Mouse (Mus musculus): ENCODE measurements around the gene Olfr43. TPM values are rescaled to one million over a fixed set of nuclear protein-coding genes. Genes with fewer than 3 reads are reported as not detected.

Gene Olfr43
- polyA plus RNA-seq (2014; fragmentation: Illumina TruSeq; extraction: RNeasy Lipid Tissue Mini Kit (QIAGEN cat#74804); ENCODE audit: low read depth, low replicate concordance): not detected

GRCm38 (mm10) chr11:74211279-74211678, at the start of gene Olfr43:
TSS of gene Olfr43 (minus strand) at chr11:74211379.

GRCm38 (mm10) chr11:74259508-74259907, 48.3 kb upstream of the Olfr43 start, which contains the start of gene Olfr406:
TSS of gene Olfr406 (plus strand) at chr11:74259808.

GRCm38 (mm10) chr11:74185949-74186348, 25.2 kb downstream of the Olfr43 start, which contains the start of gene Olfr403:
TSS of gene Olfr403 (plus strand) at chr11:74186249.

Other genes with a start within 250 kb of the Olfr43 start
- not detected for gene Olfr398, start 221.0 kb downstream of the Olfr43 start, polyA plus RNA-seq (2014; fragmentation: Illumina TruSeq; extraction: RNeasy Lipid Tissue Mini Kit (QIAGEN cat#74804); ENCODE audit: low read depth, low replicate concordance)
- gene Olfr139, start 154.8 kb downstream of the Olfr43 start, polyA plus RNA-seq (2014; fragmentation: Illumina TruSeq; extraction: RNeasy Lipid Tissue Mini Kit (QIAGEN cat#74804); ENCODE audit: low read depth, low replicate concordance): not detected
- not detected for gene Olfr399, start 154.8 kb downstream of the Olfr43 start, polyA plus RNA-seq (2014; fragmentation: Illumina TruSeq; extraction: RNeasy Lipid Tissue Mini Kit (QIAGEN cat#74804); ENCODE audit: low read depth, low replicate concordance)
- gene Zfp616, start 141.4 kb downstream of the Olfr43 start, polyA plus RNA-seq (2014; fragmentation: Illumina TruSeq; extraction: RNeasy Lipid Tissue Mini Kit (QIAGEN cat#74804); ENCODE audit: low read depth, low replicate concordance): not detected
- not detected for gene Olfr401, start 97.7 kb downstream of the Olfr43 start, polyA plus RNA-seq (2014; fragmentation: Illumina TruSeq; extraction: RNeasy Lipid Tissue Mini Kit (QIAGEN cat#74804); ENCODE audit: low read depth, low replicate concordance)
- not detected for gene Olfr402, start 57.9 kb downstream of the Olfr43 start, polyA plus RNA-seq (2014; fragmentation: Illumina TruSeq; extraction: RNeasy Lipid Tissue Mini Kit (QIAGEN cat#74804); ENCODE audit: low read depth, low replicate concordance)
- not detected for gene Olfr403, start 25.1 kb downstream of the Olfr43 start, polyA plus RNA-seq (2014; fragmentation: Illumina TruSeq; extraction: RNeasy Lipid Tissue Mini Kit (QIAGEN cat#74804); ENCODE audit: low read depth, low replicate concordance)
- gene Olfr406, start 48.4 kb upstream of the Olfr43 start, polyA plus RNA-seq (2014; fragmentation: Illumina TruSeq; extraction: RNeasy Lipid Tissue Mini Kit (QIAGEN cat#74804); ENCODE audit: low read depth, low replicate concordance): not detected
- gene Olfr59, start 72.4 kb upstream of the Olfr43 start, polyA plus RNA-seq (2014; fragmentation: Illumina TruSeq; extraction: RNeasy Lipid Tissue Mini Kit (QIAGEN cat#74804); ENCODE audit: low read depth, low replicate concordance): not detected
- gene Olfr410, start 126.7 kb upstream of the Olfr43 start, polyA plus RNA-seq (2014; fragmentation: Illumina TruSeq; extraction: RNeasy Lipid Tissue Mini Kit (QIAGEN cat#74804); ENCODE audit: low read depth, low replicate concordance): not detected
- gene Olfr411, start 141.3 kb upstream of the Olfr43 start, polyA plus RNA-seq (2014; fragmentation: Illumina TruSeq; extraction: RNeasy Lipid Tissue Mini Kit (QIAGEN cat#74804); ENCODE audit: low read depth, low replicate concordance): 0.69 TPM
- not detected for gene Olfr412, start 150.7 kb upstream of the Olfr43 start, polyA plus RNA-seq (2014; fragmentation: Illumina TruSeq; extraction: RNeasy Lipid Tissue Mini Kit (QIAGEN cat#74804); ENCODE audit: low read depth, low replicate concordance)

Measured in sigmoid colon, adult 10 weeks (tissue).